Mouse (Mus musculus): ENCODE data around the gene Rin3. TPM values are rescaled to one million over a fixed set of nuclear protein-coding genes. Genes with fewer than 3 reads are reported as not detected.

The Rin3 gene
- polyA plus RNA-seq, 1 experiment: 11.0 TPM

GRCm38 (mm10) chr12:102359390-102359789 is 76.5 kb downstream of the Rin3 start:
- H3K4me1 ChIP-seq (ENCODE audit: control insufficient read depth, insufficient read depth, low read length): no peaks in the 10 kb centered on the region
- TF ChIP-seq POLR2A (IDR thresholded peaks at IDR 0.05; ENCODE audit: low read depth, low read length) (no peak), CTCF (IDR thresholded peaks at IDR 0.05; ENCODE audit: borderline replicate concordance, insufficient read depth, low read length) (no peak)
- H3K27ac ChIP-seq (ENCODE audit: insufficient read depth, low read length): no peak overlapping the region

GRCm38 (mm10) chr12:102361189-102362161 is 78.6 kb downstream of the Rin3 start:
- H3K4me1 ChIP-seq (ENCODE audit: control insufficient read depth, insufficient read depth, low read length): no peaks in the 10 kb centered on the region
- TF ChIP-seq CTCF (IDR thresholded peaks at IDR 0.05; ENCODE audit: borderline replicate concordance, insufficient read depth, low read length) (no peak), POLR2A (IDR thresholded peaks at IDR 0.05; ENCODE audit: low read depth, low read length) (no peak)
- no peak overlapping the region for H3K27ac ChIP-seq (ENCODE audit: insufficient read depth, low read length)
- H3K4me3 ChIP-seq (ENCODE audit: insufficient read depth, low read length): no peak overlapping the region

More at GRCm38 (mm10) chr12:102359390-102359789, 76.5 kb downstream of the Rin3 start:
- no peak overlapping the region for H3K4me3 ChIP-seq (ENCODE audit: insufficient read depth, low read length)

GRCm38 (mm10) chr12:102365016-102365415 is 82.2 kb downstream of the Rin3 start:
- TF ChIP-seq POLR2A (IDR thresholded peaks at IDR 0.05; ENCODE audit: low read depth, low read length) (no peak), CTCF (IDR thresholded peaks at IDR 0.05; ENCODE audit: borderline replicate concordance, insufficient read depth, low read length) (no peak)
- no peaks in the 10 kb centered on the region for H3K4me1 ChIP-seq (ENCODE audit: control insufficient read depth, insufficient read depth, low read length)
- H3K4me3 ChIP-seq (ENCODE audit: insufficient read depth, low read length): no peak overlapping the region
- H3K27ac ChIP-seq (ENCODE audit: insufficient read depth, low read length): no peak overlapping the region

GRCm38 (mm10) chr12:102366126-102366816 is 83.4 kb downstream of the Rin3 start:
- TF ChIP-seq POLR2A (IDR thresholded peaks at IDR 0.05; ENCODE audit: low read depth, low read length) (no peak), CTCF (IDR thresholded peaks at IDR 0.05; ENCODE audit: borderline replicate concordance, insufficient read depth, low read length) (no peak)
- H3K4me1 ChIP-seq (ENCODE audit: control insufficient read depth, insufficient read depth, low read length): no peaks in the 10 kb centered on the region

GRCm38 (mm10) chr12:102367075-102367474 is 84.2 kb downstream of the Rin3 start:
- Histone ChIP-seq H3K4me1 (ENCODE audit: control insufficient read depth, insufficient read depth, low read length) (no peaks in the 10 kb centered on the region), H3K4me3 (ENCODE audit: insufficient read depth, low read length) (no peak overlapping the region), H3K27ac (ENCODE audit: insufficient read depth, low read length) (no peak overlapping the region)
- TF ChIP-seq POLR2A (IDR thresholded peaks at IDR 0.05; ENCODE audit: low read depth, low read length): no peak
- TF ChIP-seq CTCF (IDR thresholded peaks at IDR 0.05; ENCODE audit: borderline replicate concordance, insufficient read depth, low read length): no peak

More at GRCm38 (mm10) chr12:102366126-102366816, 83.4 kb downstream of the Rin3 start:
- H3K27ac ChIP-seq (ENCODE audit: insufficient read depth, low read length): no peak overlapping the region
- no peak overlapping the region for H3K4me3 ChIP-seq (ENCODE audit: insufficient read depth, low read length)

GRCm38 (mm10) chr12:102368066-102368465 is 85.2 kb downstream of the Rin3 start:
- TF ChIP-seq POLR2A (IDR thresholded peaks at IDR 0.05; ENCODE audit: low read depth, low read length) (no peak), CTCF (IDR thresholded peaks at IDR 0.05; ENCODE audit: borderline replicate concordance, insufficient read depth, low read length) (no peak)
- Histone ChIP-seq H3K27ac (ENCODE audit: insufficient read depth, low read length) (no peak overlapping the region), H3K4me3 (ENCODE audit: insufficient read depth, low read length) (no peak overlapping the region), H3K4me1 (ENCODE audit: control insufficient read depth, insufficient read depth, low read length) (no peaks in the 10 kb centered on the region)

- TF ChIP-seq POLR2A (IDR thresholded peaks at IDR 0.05; ENCODE audit: low read depth, low read length) (no peak), CTCF (IDR thresholded peaks at IDR 0.05; ENCODE audit: borderline replicate concordance, insufficient read depth, low read length) (no peak)
- H3K4me3 ChIP-seq (ENCODE audit: insufficient read depth, low read length): no peak overlapping the region
- H3K4me1 ChIP-seq (ENCODE audit: control insufficient read depth, insufficient read depth, low read length): no peaks in the 10 kb centered on the region
- no peak overlapping the region for H3K27ac ChIP-seq (ENCODE audit: insufficient read depth, low read length)
These were observed 85.7 kb downstream of the Rin3 start for GRCm38 (mm10) chr12:102368556-102368955.

GRCm38 (mm10) chr12:102369488-102370235 is 86.8 kb downstream of the Rin3 start:
- no peaks in the 10 kb centered on the region for H3K4me1 ChIP-seq (ENCODE audit: control insufficient read depth, insufficient read depth, low read length)
- H3K27ac ChIP-seq (ENCODE audit: insufficient read depth, low read length): no peak overlapping the region

GRCm38 (mm10) chr12:102370931-102371500 is 88.2 kb downstream of the Rin3 start:
- TF ChIP-seq CTCF (IDR thresholded peaks at IDR 0.05; ENCODE audit: borderline replicate concordance, insufficient read depth, low read length) (no peak), POLR2A (IDR thresholded peaks at IDR 0.05; ENCODE audit: low read depth, low read length) (no peak)
- H3K4me3 ChIP-seq (ENCODE audit: insufficient read depth, low read length): no peak overlapping the region

More at GRCm38 (mm10) chr12:102369488-102370235, 86.8 kb downstream of the Rin3 start:
- no peak overlapping the region for H3K4me3 ChIP-seq (ENCODE audit: insufficient read depth, low read length)
- TF ChIP-seq CTCF (IDR thresholded peaks at IDR 0.05; ENCODE audit: borderline replicate concordance, insufficient read depth, low read length) (no peak), POLR2A (IDR thresholded peaks at IDR 0.05; ENCODE audit: low read depth, low read length) (no peak)

More at GRCm38 (mm10) chr12:102370931-102371500, 88.2 kb downstream of the Rin3 start:
- Histone ChIP-seq H3K27ac (ENCODE audit: insufficient read depth, low read length) (no peak overlapping the region), H3K4me1 (ENCODE audit: control insufficient read depth, insufficient read depth, low read length) (no peaks in the 10 kb centered on the region)
